Mouse (Mus musculus): ENCODE results near the gene Chid1. TPM values are rescaled to one million over a fixed set of nuclear protein-coding genes. Genes with fewer than 3 reads are reported as not detected.
A peak's percentile ranks its signal among the peaks of the same experiment; 100 is the strongest.

Gene Chid1
- polyA plus RNA-seq, 1 experiment from 2014 or later: 38.8 TPM

DNA sequence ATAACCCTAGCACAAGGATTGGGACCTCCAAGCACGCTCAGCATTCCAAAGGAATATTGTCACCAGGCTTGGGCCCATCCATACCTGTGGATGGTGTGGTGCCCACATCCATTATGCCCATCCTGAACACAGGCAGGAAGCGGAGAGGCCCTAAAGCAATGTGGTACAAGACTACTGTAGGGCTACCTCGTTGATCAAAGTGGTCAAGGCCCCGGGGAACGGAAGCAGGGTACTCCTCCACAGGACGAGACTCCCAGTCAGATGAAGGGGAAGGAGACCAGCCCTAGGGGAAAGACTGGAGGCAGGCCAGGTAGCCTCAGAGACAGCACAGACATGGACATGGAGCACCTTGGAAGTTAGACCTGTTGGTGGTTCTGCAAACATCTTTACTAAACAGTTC, 66.9 kb downstream of the Chid1 start:
- H3K27me3 ChIP-seq (ENCODE audit: control insufficient read depth, insufficient read depth, low read length): no peaks in the 10 kb centered on the region
- H3K9me3 ChIP-seq (ENCODE audit: control insufficient read depth, low read length): no peaks in the 10 kb centered on the region
- H3K4me2 ChIP-seq (replicated peaks; ENCODE audit: low read depth, low read length): no peak overlapping the region
- no peak for ATAC-seq (ENCODE audit: low FRiP score, low TSS enrichment)
- H3K4me3 ChIP-seq (ENCODE audit: low read length): no peak overlapping the region
- 84% methylated on average over 6 of the region's 6 CpGs for WGBS
- peak overlapping the region; percentile 23; the same call in 1 of the 2 replicates for H3K9ac ChIP-seq (ENCODE audit: low read depth, low read length)
- H3K36me3 ChIP-seq (ENCODE audit: control insufficient read depth, insufficient read depth, low read length): peaks cover 36% of the 10 kb centered on the region
- peaks cover 52% of the 10 kb centered on the region for H3K4me1 ChIP-seq (ENCODE audit: control insufficient read depth, insufficient read depth, low read length)
- H3K27ac ChIP-seq (ENCODE audit: low read depth, low read length): no peak overlapping the region

DNA sequence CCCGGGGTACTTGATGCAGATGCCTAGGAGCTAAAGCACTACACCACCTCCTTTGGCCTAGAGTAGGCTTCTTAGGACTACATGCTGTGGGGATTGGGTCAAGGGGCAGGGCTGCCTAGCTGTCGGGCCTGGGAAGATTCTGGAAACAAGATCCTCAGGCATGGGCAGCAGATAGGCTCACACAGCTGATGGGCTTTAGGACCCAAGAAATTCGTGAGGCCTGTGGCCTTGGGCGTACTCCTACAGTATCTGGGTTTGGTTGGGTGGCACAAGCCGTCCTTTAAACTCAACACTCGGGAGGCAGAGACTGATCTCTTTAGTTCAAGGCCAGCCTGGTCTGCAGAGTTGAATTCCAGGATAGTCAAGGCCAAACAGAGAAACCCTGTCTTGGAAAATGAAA, 67.4 kb downstream of the Chid1 start:
- no peak overlapping the region for H3K27ac ChIP-seq (ENCODE audit: low read depth, low read length)
- H3K4me2 ChIP-seq (replicated peaks; ENCODE audit: low read depth, low read length): no peak overlapping the region
- H3K27me3 ChIP-seq (ENCODE audit: control insufficient read depth, insufficient read depth, low read length): no peaks in the 10 kb centered on the region
- ATAC-seq (ENCODE audit: low FRiP score, low TSS enrichment): no peak
- H3K36me3 ChIP-seq (ENCODE audit: control insufficient read depth, insufficient read depth, low read length): peaks cover 36% of the 10 kb centered on the region
- no peak overlapping the region for H3K4me3 ChIP-seq (ENCODE audit: low read length)
- WGBS: 84% methylated on average over 6 of the region's 6 CpGs
- H3K9ac ChIP-seq (ENCODE audit: low read depth, low read length): peak overlapping the region; percentile 12; the same call in 1 of the 2 replicates
- H3K4me1 ChIP-seq (ENCODE audit: control insufficient read depth, insufficient read depth, low read length): peaks cover 47% of the 10 kb centered on the region
- no peaks in the 10 kb centered on the region for H3K9me3 ChIP-seq (ENCODE audit: control insufficient read depth, low read length)

DNA sequence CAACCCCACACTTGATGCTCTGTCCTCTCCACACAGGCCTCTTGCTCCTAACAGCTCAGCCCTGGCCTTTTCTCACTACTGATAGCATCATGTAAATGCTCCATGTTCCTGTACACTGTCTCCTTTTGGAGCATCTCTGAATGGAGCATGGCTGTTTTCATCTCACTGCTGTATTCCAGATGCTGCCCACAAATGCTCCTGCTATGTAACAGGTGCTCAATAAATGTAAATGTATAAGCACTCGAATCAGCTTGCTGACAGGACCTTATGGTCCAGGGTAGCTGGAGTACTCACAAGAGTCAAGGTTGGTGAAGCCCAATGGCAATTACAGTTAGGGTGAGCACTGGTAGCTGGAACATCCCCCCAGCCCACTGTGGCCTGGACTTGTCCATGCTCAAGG, 68.4 kb downstream of the Chid1 start:
- Histone ChIP-seq H3K4me3 (ENCODE audit: low read length) (no peak overlapping the region), H3K36me3 (ENCODE audit: control insufficient read depth, insufficient read depth, low read length) (peaks cover 36% of the 10 kb centered on the region), H3K9me3 (ENCODE audit: control insufficient read depth, low read length) (no peaks in the 10 kb centered on the region), H3K4me1 (ENCODE audit: control insufficient read depth, insufficient read depth, low read length) (peaks cover 43% of the 10 kb centered on the region), H3K27ac (ENCODE audit: low read depth, low read length) (no peak overlapping the region), H3K4me2 (replicated peaks; ENCODE audit: low read depth, low read length) (no peak overlapping the region), H3K9ac (ENCODE audit: low read depth, low read length) (no peak overlapping the region), H3K27me3 (ENCODE audit: control insufficient read depth, insufficient read depth, low read length) (0 out of 2 replicates have a peak, but pooled peaks cover 4% of the 10 kb centered on the region)
- ATAC-seq (ENCODE audit: low FRiP score, low TSS enrichment): no peak
- 92% methylated on average over 1 of the region's 1 CpGs for WGBS

DNA sequence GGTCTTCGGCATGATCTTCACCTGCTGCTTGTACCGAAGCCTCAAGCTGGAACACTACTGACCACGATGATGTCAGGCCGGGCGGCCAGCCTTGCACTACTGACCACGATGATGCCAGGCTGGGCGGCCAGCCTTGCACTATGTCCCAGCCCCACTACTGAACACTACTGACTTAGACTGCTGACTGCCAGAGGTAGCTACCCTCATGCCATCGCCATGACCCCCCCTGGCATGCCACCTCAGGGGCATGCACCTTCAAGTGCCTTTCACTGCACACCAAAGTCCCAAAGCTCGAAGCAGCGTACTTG, 69.1 kb downstream of the Chid1 start:
- Histone ChIP-seq H3K4me3 (ENCODE audit: low read length) (no peak overlapping the region), H3K9ac (ENCODE audit: low read depth, low read length) (no peak overlapping the region), H3K4me2 (replicated peaks; ENCODE audit: low read depth, low read length) (no peak overlapping the region), H3K27ac (ENCODE audit: low read depth, low read length) (no peak overlapping the region), H3K27me3 (ENCODE audit: control insufficient read depth, insufficient read depth, low read length) (peaks cover 4% of the 10 kb centered on the region; the same call in 1 of the 2 replicates), H3K9me3 (ENCODE audit: control insufficient read depth, low read length) (no peaks in the 10 kb centered on the region), H3K4me1 (ENCODE audit: control insufficient read depth, insufficient read depth, low read length) (peaks cover 38% of the 10 kb centered on the region), H3K36me3 (ENCODE audit: control insufficient read depth, insufficient read depth, low read length) (peaks cover 36% of the 10 kb centered on the region)
- no peak for ATAC-seq (ENCODE audit: low FRiP score, low TSS enrichment)
- WGBS: 95% methylated on average over 10 of the region's 10 CpGs

DNA sequence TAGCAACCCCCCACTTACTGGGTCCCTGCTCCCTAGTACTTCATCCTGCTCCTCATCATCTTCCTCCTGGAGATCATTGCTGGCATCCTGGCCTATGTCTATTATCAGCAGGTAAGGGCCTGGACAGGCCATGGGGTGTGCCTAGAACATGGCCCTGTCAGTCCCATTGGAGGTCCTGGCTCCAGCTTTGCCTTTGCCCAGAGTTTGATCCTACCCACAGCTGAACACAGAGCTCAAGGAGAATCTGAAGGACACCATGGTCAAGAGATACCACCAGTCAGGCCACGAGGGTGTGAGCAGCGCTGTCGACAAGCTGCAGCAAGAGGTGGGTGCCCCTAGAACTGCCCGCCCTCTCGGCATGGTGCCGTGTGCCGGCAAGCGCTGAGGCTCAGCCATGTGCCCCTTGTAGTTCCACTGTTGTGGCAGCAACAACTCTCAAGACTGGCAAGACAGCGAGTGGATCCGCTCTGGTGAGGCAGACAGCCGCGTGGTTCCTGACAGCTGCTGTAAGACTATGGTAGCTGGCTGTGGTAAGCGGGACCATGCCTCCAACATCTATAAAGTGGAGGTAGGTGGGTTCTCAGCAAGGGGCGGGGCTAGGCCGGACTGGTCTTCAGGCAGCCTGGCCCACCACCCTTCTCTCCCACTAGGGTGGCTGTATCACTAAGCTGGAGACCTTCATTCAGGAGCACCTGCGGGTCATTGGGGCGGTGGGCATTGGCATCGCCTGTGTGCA, 69.6 kb downstream of the Chid1 start:
- H3K4me2 ChIP-seq (replicated peaks; ENCODE audit: low read depth, low read length): peak overlapping the region; percentile 52
- no peak overlapping the region; the same call in 1 of the 2 replicates for H3K9ac ChIP-seq (ENCODE audit: low read depth, low read length)
- H3K27me3 ChIP-seq (ENCODE audit: control insufficient read depth, insufficient read depth, low read length): peaks cover 8% of the 10 kb centered on the region; the same call in 1 of the 2 replicates
- peak overlapping the region; percentile 87; the same call in 1 of the 2 replicates for H3K27ac ChIP-seq (ENCODE audit: low read depth, low read length)
- H3K4me1 ChIP-seq (ENCODE audit: control insufficient read depth, insufficient read depth, low read length): peaks cover 43% of the 10 kb centered on the region
- H3K36me3 ChIP-seq (ENCODE audit: control insufficient read depth, insufficient read depth, low read length): peaks cover 36% of the 10 kb centered on the region
- peak overlapping the region; percentile 57; the same call in 1 of the 2 replicates for H3K4me3 ChIP-seq (ENCODE audit: low read length)
- 91% methylated on average over 18 of the region's 18 CpGs for WGBS
- no peaks in the 10 kb centered on the region for H3K9me3 ChIP-seq (ENCODE audit: control insufficient read depth, low read length)
- no peak for ATAC-seq (ENCODE audit: low FRiP score, low TSS enrichment)

DNA sequence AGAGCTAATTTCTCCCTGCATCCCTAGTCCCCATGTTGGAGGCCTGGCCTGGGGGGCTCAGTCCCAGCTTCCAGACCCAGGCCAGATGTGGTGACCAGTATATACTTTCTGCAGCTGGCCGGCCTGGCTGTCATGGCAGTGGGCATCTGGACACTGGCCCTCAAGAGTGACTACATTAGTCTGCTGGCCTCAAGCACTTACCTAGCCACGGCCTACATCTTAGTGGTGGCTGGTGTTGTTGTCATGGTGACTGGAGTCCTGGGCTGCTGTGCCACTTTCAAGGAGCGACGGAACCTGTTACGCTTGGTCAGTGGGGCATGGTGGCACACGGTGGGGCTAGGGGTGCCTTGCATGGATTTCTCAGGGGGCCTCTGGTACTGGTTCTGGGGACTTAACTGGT, 70.3 kb downstream of the Chid1 start:
- no peaks in the 10 kb centered on the region for H3K9me3 ChIP-seq (ENCODE audit: control insufficient read depth, low read length)
- peak overlapping the region; percentile 71; the same call in 1 of the 2 replicates for H3K9ac ChIP-seq (ENCODE audit: low read depth, low read length)
- 54% methylated on average over 6 of the region's 6 CpGs for WGBS
- peaks cover 14% of the 10 kb centered on the region for H3K27me3 ChIP-seq (ENCODE audit: control insufficient read depth, insufficient read depth, low read length)
- H3K4me3 ChIP-seq (ENCODE audit: low read length): peak overlapping the region; percentile 57; the same call in 1 of the 2 replicates
- ATAC-seq (ENCODE audit: low FRiP score, low TSS enrichment): no peak
- H3K36me3 ChIP-seq (ENCODE audit: control insufficient read depth, insufficient read depth, low read length): peaks cover 36% of the 10 kb centered on the region
- peak overlapping the region; percentile 52 for H3K4me2 ChIP-seq (replicated peaks; ENCODE audit: low read depth, low read length)
- H3K27ac ChIP-seq (ENCODE audit: low read depth, low read length): peak overlapping the region; percentile 87
- peaks cover 49% of the 10 kb centered on the region for H3K4me1 ChIP-seq (ENCODE audit: control insufficient read depth, insufficient read depth, low read length)

DNA sequence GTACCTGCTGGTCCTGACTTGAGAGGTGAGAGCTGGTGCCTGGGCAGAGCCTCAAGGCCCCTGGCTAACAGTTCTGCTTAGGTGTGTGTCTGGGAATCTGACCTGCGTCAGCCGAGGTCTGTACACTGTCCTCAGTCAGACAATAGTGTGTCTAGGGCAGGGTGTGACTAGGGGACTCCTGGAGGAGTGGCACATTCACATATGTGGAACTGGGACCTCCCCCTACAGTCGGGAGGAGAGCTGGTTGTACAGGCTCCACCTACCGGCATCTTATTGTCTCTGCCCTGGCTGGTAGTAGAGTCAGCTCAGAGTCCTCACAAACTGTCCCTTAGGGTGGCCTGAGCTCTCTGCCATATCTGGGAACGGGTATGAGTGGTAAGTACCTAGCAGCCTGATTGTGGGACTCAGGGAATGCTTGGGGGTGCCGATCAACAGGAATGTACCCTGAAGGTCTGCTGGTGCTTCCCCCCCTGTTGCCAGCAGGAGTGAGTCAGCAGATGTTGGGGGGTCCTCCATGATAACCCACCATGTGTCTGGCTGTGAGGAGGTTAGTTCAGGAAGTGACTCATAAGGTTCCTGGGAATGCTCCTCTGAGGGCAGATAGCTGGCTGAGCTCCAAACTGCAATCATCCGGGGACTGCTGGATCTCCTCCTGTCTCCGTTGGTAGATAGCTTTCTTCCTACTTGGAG, 71.0 kb downstream of the Chid1 start:
- 13% methylated on average over 8 of the region's 8 CpGs for WGBS
- Histone ChIP-seq H3K4me1 (ENCODE audit: control insufficient read depth, insufficient read depth, low read length) (peaks cover 44% of the 10 kb centered on the region), H3K4me3 (ENCODE audit: low read length) (peak overlapping the region; percentile 57), H3K9me3 (ENCODE audit: control insufficient read depth, low read length) (no peaks in the 10 kb centered on the region), H3K36me3 (ENCODE audit: control insufficient read depth, insufficient read depth, low read length) (peaks cover 36% of the 10 kb centered on the region), H3K4me2 (replicated peaks; ENCODE audit: low read depth, low read length) (peak overlapping the region; percentile 52), H3K27ac (ENCODE audit: low read depth, low read length) (peak overlapping the region; percentile 87), H3K9ac (ENCODE audit: low read depth, low read length) (peak overlapping the region; percentile 71), H3K27me3 (ENCODE audit: control insufficient read depth, insufficient read depth, low read length) (peaks cover 20% of the 10 kb centered on the region)
- peak; percentile 75 for ATAC-seq (ENCODE audit: low FRiP score, low TSS enrichment)

DNA sequence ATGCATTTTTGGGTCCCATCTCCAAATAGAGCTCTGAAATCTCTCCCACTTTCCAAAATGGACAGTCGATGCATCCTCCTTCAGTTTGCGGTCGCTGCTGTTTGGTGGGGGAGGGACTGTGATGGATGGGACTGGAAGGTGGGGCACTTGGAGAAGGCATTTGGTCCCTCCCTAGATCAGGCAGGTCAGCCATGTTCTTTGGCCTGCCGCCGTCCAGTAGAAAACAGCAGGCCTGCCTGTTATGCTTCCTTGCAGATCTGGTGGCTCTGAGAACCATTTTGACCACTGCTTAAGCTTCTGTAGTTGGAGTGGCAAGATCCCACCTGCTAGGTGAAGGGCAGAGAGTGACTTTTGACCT, 71.5 kb downstream of the Chid1 start:
- WGBS: 8% methylated on average over 5 of the region's 5 CpGs
- ATAC-seq (ENCODE audit: low FRiP score, low TSS enrichment): peak; percentile 13; the same call in 1 of the 2 replicates
- Histone ChIP-seq H3K4me2 (replicated peaks; ENCODE audit: low read depth, low read length) (peak overlapping the region; percentile 52), H3K4me1 (ENCODE audit: control insufficient read depth, insufficient read depth, low read length) (peaks cover 39% of the 10 kb centered on the region), H3K27me3 (ENCODE audit: control insufficient read depth, insufficient read depth, low read length) (peaks cover 26% of the 10 kb centered on the region), H3K9me3 (ENCODE audit: control insufficient read depth, low read length) (no peaks in the 10 kb centered on the region), H3K27ac (ENCODE audit: low read depth, low read length) (peak overlapping the region; percentile 87), H3K36me3 (ENCODE audit: control insufficient read depth, insufficient read depth, low read length) (peaks cover 36% of the 10 kb centered on the region), H3K9ac (ENCODE audit: low read depth, low read length) (peak overlapping the region; percentile 71), H3K4me3 (ENCODE audit: low read length) (peak overlapping the region; percentile 57)

All from kidney, embryonic 14.5 days (tissue).